ENCODE assay signal across 11 mouse cellular contexts in the genomic region with DNA sequence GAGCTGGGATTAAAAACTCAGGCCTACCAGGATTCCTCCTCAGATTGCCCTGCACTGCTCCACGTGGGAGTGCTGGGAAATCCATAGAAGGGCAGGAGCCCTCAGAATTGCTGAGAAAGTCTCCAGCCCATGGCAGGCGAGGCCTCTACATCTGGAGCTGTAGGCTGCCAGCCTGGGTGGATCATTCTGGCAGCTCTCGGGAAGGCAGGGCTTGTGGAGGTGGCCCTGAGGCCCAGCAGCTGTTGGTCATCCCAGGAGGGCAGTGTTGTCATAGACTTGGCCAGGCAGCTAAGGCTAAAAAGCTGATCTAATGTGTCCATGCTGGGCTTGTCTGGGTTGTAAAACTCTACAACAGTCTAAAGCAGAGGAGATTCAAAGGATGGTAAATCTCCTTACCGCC.
DNase-seq lines count a peak whose midpoint lies in the region; ATAC-seq lines count a peak whose summit lies in the region.
"Had no signal": no experiment of that assay in that cellular context is flagged by ENCODE, and none has a peak within 500 bp of the region (broad histone marks: within the 10 kb centered on the region; RNA-seq: fewer than 3 reads in every experiment).

No protein-coding gene starts in this region.

- no peaks in the 10 kb centered on the region for H3K4me1 ChIP-seq in stomach, embryonic 15.5 days
- H3K4me1 ChIP-seq in midbrain, embryonic 16.5 days (ENCODE audit: control insufficient read depth, insufficient read depth, low read length) = no peaks in the 10 kb centered on the region
- H3K4me1 ChIP-seq in hindbrain, embryonic 16.5 days (ENCODE audit: control insufficient read depth, insufficient read depth, low read depth, low read length) = no peaks in the 10 kb centered on the region

- no peak for ATAC-seq in stomach, embryonic 15.5 days (ENCODE audit: insufficient read depth, low FRiP score, low read depth)
- ATAC-seq in midbrain, embryonic 16.5 days = no peak
- ATAC-seq in hindbrain, embryonic 16.5 days = no peak

- H3K9ac ChIP-seq in stomach, embryonic 15.5 days = no peak overlapping the region
- H3K9ac ChIP-seq in midbrain, embryonic 16.5 days (ENCODE audit: low read depth, low read length) = no peak overlapping the region
- no peak overlapping the region for H3K9ac ChIP-seq in hindbrain, embryonic 16.5 days (ENCODE audit: low read depth, low read length)
- H3K9ac ChIP-seq: embryonic facial prominence, embryonic 13.5 days had no signal

- intact Hi-C loops in gastrocnemius, postnatal 14 days (cut with DNase I; ENCODE audit: low total_unique reads) = no loop called here

- no peaks in the 10 kb centered on the region for H3K36me3 ChIP-seq in stomach, embryonic 15.5 days
- no peaks in the 10 kb centered on the region for H3K36me3 ChIP-seq in midbrain, embryonic 16.5 days (ENCODE audit: control insufficient read depth, insufficient read depth, low read length)
- no peaks in the 10 kb centered on the region for H3K36me3 ChIP-seq in hindbrain, embryonic 16.5 days (ENCODE audit: control insufficient read depth, insufficient read depth, low read length)
- H3K36me3 ChIP-seq: embryonic facial prominence, embryonic 13.5 days; G1E had no signal

- no peaks in the 10 kb centered on the region for H3K9me3 ChIP-seq in stomach, embryonic 15.5 days
- H3K9me3 ChIP-seq in midbrain, embryonic 16.5 days (replicated peaks; ENCODE audit: control insufficient read depth, low read length, poor library complexity, severe bottlenecking) = no peaks in the 10 kb centered on the region
- no peaks in the 10 kb centered on the region for H3K9me3 ChIP-seq in hindbrain, embryonic 16.5 days (ENCODE audit: control insufficient read depth, low read length)
- H3K9me3 ChIP-seq: embryonic facial prominence, embryonic 13.5 days; G1E had no signal

- peak; percentile 16 for DNase-seq in ovary, adult 18-20 months (ENCODE audit: low spot score)
- no peak for DNase-seq in ovary, postnatal 14 days (ENCODE audit: low spot score)
- DNase-seq in gastrocnemius, postnatal 14 days = peak; percentile 79
- DNase-seq in kidney, postnatal 10 days = peak; percentile 59
- no peak for DNase-seq in right cerebral cortex, postnatal 36 days (ENCODE audit: low spot score in 2 of 2)
- DNase-seq: thymus, postnatal 25 days had no signal

- H3K4me2 ChIP-seq in stomach, embryonic 15.5 days = no peak overlapping the region
- H3K4me2 ChIP-seq in midbrain, embryonic 16.5 days (ENCODE audit: low read length) = no peak overlapping the region
- no peak overlapping the region for H3K4me2 ChIP-seq in hindbrain, embryonic 16.5 days (ENCODE audit: low read length)
- H3K4me2 ChIP-seq: embryonic facial prominence, embryonic 13.5 days had no signal

- 0 out of 2 replicates have a peak overlapping the region, but pooled peaks have one; percentile 17 for H3K27ac ChIP-seq in stomach, embryonic 15.5 days
- H3K27ac ChIP-seq in midbrain, embryonic 16.5 days (ENCODE audit: low read length) = no peak overlapping the region
- H3K27ac ChIP-seq in hindbrain, embryonic 16.5 days (ENCODE audit: low read depth, low read length) = no peak overlapping the region
- H3K27ac ChIP-seq: embryonic facial prominence, embryonic 13.5 days had no signal

- WGBS in stomach, embryonic 15.5 days = 56% methylated on average over 4 of the region's 4 CpGs
- 81% methylated on average over 4 of the region's 4 CpGs for WGBS in midbrain, embryonic 16.5 days
- WGBS in hindbrain, embryonic 16.5 days = 79% methylated on average over 4 of the region's 4 CpGs

- no peak overlapping the region for H3K4me3 ChIP-seq in stomach, embryonic 15.5 days (replicated peaks)
- H3K4me3 ChIP-seq in midbrain, embryonic 16.5 days (ENCODE audit: low read depth, low read length) = no peak overlapping the region
- H3K4me3 ChIP-seq in hindbrain, embryonic 16.5 days (ENCODE audit: low read length) = no peak overlapping the region
- H3K4me3 ChIP-seq: embryonic facial prominence, embryonic 13.5 days had no signal

- H3K27me3 ChIP-seq in stomach, embryonic 15.5 days (replicated peaks) = no peaks in the 10 kb centered on the region
- no peaks in the 10 kb centered on the region for H3K27me3 ChIP-seq in midbrain, embryonic 16.5 days (ENCODE audit: control insufficient read depth, insufficient read depth, low read depth, low read length)
- no peaks in the 10 kb centered on the region for H3K27me3 ChIP-seq in hindbrain, embryonic 16.5 days (replicated peaks; ENCODE audit: control insufficient read depth, insufficient read depth, low read length)
- H3K27me3 ChIP-seq: embryonic facial prominence, embryonic 13.5 days had no signal

Comparison
In these comparisons a context has a peak if more than half of its experiments do, and no peak if none do; other contexts are left out.
1. DNase-seq: peak in ovary, adult 18-20 months (single experiment), gastrocnemius, postnatal 14 days (single experiment) and kidney, postnatal 10 days (single experiment); none in ovary, postnatal 14 days (single experiment) and right cerebral cortex, postnatal 36 days (0 of 2).